Mouse (Mus musculus) cerebellum, adult 2 months (tissue): Measurements from ENCODE around the gene Carns1. TPM values are rescaled to one million over a fixed set of nuclear protein-coding genes. Genes with fewer than 3 reads are reported as not detected.

Source experiments
- DNase-seq, 2 experiments: peaks; one replicate each; pipeline ENCODE4 v3.0.0; 2021
- H3K27ac ChIP-seq: fragments of 200-500 bp; 2 replicates; pipeline ENCODE4 v1.5.1; 2012; ENCODE audit warnings: low read length, control low read depth, inconsistent platforms; ENCODE audit not compliant: insufficient read depth
- H3K27me3 ChIP-seq: fragments of 200-500 bp; 2 replicates; pipeline ENCODE4 v1.6.1; 2012; ENCODE audit warnings: inconsistent platforms, mild to moderate bottlenecking, low read length, moderate library complexity; ENCODE audit not compliant: control insufficient read depth, insufficient read depth
- H3K4me1 ChIP-seq: fragments of 200-500 bp; 2 replicates; pipeline ENCODE4 v1.6.1; 2011; ENCODE audit warnings: low read length; ENCODE audit not compliant: control insufficient read depth, insufficient read depth
- H3K4me3 ChIP-seq: fragments of 200-500 bp; replicated peaks from 2 replicates; pipeline ENCODE3; 2011; ENCODE audit warnings: mild to moderate bottlenecking, low read depth, low read length, control low read depth; ENCODE audit not compliant: insufficient read depth
- CTCF ChIP-seq: fragments of 200-500 bp; IDR thresholded peaks from 2 replicates; pipeline ENCODE4 v1.5.1; 2011; ENCODE audit warnings: low read depth, mild to moderate bottlenecking, control low read depth, low read length, moderate library complexity, borderline replicate concordance; ENCODE audit not compliant: insufficient read depth
- POLR2A ChIP-seq: fragments of 200-500 bp; IDR thresholded peaks from 2 replicates; pipeline ENCODE4 v1.6.1; 2011; ENCODE audit warnings: low read length, control low read depth, borderline replicate concordance; ENCODE audit not compliant: insufficient read depth
- WGBS: fragments of 180-500 bp; shearing (Covaris S2); methylation state at CpG from one replicate; pipeline ENCODE4 v1.1.7; 2018; 5-methylcytosine and 5-hydroxymethylcytosine counted together
- polyA plus RNA-seq: library from polyadenylated mRNA; depleted of rRNA; stranded (reverse); fragments of >200 nt; gene quantifications from 2 replicates; pipeline ENCODE4 v1.2.3, GENCODE M21; 2012

Carns1 gene
- polyA plus RNA-seq, 1 experiment = 31.2 TPM

DNA sequence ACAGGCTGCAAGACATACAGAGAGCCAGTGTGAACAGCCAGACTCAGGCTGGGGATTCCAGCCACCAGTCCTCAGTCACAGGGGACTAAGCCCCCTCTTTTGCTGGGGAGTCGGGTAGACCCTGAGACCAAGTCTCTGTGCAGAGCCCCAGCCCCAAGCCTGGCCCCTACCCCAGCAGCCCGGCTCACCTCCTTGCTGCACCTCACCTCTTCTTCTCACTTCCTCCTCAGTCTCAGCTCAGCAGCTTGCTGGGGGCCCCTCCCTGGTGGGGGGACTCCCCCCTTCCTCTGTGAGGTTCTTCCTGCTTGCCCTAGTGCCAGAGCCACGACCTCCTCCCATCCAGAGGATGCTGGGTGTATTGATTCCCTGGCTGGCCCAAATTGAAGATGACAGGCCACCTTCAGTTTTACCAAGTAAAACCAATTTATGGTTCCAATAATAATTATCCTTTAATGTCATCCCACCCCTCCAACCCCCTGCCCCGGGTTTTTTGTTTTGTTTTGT is 15.6 kb upstream of the Carns1 start, which contains the start of gene Tbc1d10c:
Gene Tbc1d10c (minus strand): TSS at position 454 of the 504 bp plus-strand sequence.
- H3K27ac ChIP-seq = peak within 1 kb of the TSS; percentile 49
- H3K4me3 ChIP-seq = peak within 1 kb of the TSS; percentile 95
- no peak for DNase-seq
- no peaks in the 10 kb centered on the region for H3K27me3 ChIP-seq
- TF ChIP-seq POLR2A (no peak), CTCF (no peak)
- peaks cover 26% of the 10 kb centered on the region for H3K4me1 ChIP-seq
- WGBS = 77% methylated on average over 4 of the region's 4 CpGs

DNA sequence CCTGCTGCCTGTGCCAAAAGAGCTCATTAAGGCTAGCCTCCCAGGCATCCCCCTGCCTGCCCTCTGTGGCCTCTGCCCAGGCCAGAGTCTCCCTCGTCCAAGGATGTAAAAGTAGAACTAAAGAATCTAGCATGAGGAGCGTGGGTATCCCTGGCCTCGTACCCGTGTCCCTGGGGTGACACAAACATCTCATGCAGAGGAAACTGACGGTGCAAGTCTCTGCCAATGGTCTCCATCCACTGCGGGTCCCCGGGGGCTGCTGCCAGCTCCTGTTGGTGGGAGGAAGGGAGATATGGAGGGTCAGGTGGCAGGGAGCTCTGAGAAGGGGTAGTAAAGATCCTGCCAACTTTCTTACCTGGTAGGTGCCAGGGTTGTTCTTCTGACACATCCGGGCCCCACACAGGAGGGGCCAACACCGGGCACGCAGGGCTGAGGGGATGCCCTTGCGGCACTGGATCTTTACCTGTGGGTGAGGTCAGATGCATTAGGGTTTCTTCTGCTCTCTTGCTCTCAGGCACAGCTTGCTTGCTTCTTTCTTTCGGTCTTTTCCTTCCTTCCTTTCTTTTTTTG is 13.9 kb upstream of the Carns1 start:
- Histone ChIP-seq H3K27ac (no peak overlapping the region), H3K4me1 (peaks cover 9% of the 10 kb centered on the region), H3K27me3 (no peaks in the 10 kb centered on the region), H3K4me3 (no peak overlapping the region)
- TF ChIP-seq POLR2A = no peak
- TF ChIP-seq CTCF = no peak
- DNase-seq = no peak
- 81% methylated on average over 12 of the region's 12 CpGs for WGBS

DNA sequence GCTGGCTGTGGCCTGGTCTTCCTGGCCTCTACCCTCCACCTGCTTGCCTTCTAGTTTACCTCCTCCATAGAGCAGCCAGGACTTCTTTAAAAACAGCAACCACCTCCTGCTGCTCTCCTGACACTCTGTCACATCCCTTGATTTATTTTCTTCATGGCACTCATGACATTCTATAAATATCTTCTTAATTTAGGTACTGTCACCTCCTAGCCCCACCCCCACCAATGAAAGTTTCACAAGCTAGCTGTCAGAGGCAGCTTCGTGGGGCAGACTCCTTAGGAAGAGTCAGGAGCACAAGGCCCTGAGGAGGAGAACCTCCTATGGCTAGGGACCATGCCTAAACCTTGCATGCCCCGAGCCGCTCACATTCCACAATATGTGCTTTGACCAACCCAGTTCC is 12.0 kb upstream of the Carns1 start:
- WGBS = 71% methylated on average over 3 of the region's 3 CpGs

DNA sequence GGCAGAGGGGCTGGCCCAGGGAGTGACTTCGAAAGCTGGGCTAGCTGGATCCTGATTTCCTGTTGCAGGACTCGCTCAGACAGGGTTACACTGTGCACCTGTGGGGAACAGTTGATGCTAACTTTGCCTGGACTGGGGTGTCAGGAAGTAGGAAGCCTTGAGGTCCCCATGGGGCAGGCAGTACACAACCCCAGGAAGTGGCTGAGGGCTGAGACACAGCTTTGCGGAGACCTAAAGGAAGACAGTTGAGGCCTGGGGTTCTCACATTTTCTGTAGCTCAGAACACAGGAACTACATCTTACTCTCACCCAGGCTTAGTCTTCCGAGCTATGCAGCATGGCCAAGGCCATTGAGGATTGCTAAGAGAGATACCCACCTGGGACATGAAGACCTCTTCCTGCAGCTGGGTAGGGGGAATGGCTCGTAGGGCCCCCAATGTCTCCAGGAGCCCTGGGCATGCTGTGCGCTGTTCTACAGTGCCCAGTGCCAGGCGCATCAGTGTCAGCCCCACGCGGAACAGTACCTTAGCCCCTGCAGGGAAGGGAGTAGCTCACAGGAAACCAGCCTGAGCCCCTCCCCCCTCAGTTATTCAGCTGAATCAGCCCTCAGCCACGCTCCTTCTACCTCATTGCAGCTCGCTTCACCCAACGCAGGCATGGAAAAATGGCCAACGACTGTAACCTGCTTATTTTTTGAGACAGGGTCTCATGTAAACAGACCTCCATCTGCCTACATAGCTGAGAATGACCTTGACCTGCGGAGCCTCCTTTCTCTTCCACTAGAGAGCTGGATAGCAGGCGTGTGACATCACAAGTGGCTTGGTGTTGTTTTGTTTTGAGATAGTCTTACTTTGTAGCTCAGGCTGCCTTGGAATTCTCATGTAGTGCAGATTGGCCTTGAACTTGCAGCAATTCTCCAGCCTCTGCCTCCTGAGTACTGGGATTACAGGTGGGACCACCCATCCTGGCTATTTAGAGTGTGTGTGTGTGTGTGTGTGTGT is 10.0 kb upstream of the Carns1 start:
- TF ChIP-seq CTCF (no peak), POLR2A (no peak)
- WGBS = 63% methylated on average over 15 of the region's 15 CpGs
- Histone ChIP-seq H3K4me3 (no peak overlapping the region), H3K4me1 (no peaks in the 10 kb centered on the region), H3K27me3 (no peaks in the 10 kb centered on the region), H3K27ac (no peak overlapping the region)
- DNase-seq = no peak

More for the DNA sequence above, 12.0 kb upstream of the Carns1 start:
- Histone ChIP-seq H3K4me3 (no peak overlapping the region), H3K4me1 (no peaks in the 10 kb centered on the region; the same call in 1 of the 2 replicates), H3K27me3 (no peaks in the 10 kb centered on the region), H3K27ac (no peak overlapping the region)
- no peak for DNase-seq
- no peak for TF ChIP-seq CTCF
- TF ChIP-seq POLR2A = no peak

DNA sequence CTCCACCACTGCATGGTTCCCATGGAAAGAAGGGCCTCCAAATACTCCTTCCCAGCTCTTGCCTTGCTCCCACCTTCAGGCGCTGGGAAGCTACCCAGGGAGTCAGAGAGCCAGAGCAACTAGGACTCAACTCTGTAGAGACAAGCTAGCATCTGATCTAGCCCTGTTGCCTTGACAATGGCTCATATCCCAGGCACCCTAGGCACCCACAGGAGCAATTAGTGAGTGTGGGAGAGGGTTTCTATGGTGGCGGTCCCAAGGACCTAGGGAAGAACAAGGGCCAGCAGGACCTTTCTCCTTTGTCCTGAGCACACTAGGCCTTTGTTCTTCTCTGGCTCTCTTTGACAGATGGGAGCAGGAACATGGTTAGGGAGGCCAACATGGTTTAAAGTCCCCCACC is 8.4 kb upstream of the Carns1 start:
- WGBS = 70% methylated on average over 2 of the region's 2 CpGs
- DNase-seq = no peak
- no peak overlapping the region for H3K4me3 ChIP-seq
- TF ChIP-seq CTCF (no peak), POLR2A (no peak)
- H3K4me1 ChIP-seq = no peaks in the 10 kb centered on the region
- peak overlapping the region; percentile 74; the same call in 1 of the 2 replicates for H3K27ac ChIP-seq
- no peaks in the 10 kb centered on the region for H3K27me3 ChIP-seq

DNA sequence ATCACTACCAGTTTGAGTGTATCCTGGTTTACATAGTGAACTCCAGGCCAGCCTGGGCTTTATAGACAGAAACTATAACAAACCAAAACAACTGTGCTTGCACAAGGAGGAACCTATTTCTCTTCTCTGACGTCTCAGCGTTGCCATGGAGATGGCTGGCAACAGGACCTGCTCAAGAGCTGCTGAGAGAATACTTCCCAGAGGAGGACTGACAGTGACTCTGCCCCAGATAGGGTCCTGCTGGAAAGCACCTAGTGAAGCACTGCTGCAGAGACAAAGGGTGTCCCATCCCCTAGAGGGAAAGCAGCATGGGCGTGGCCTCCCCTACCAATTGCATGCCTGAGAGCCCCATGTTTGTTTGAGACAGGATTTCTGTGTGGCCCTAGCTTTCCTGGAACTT is 6.6 kb upstream of the Carns1 start:
- Histone ChIP-seq H3K4me3 (no peak overlapping the region), H3K27ac (no peak overlapping the region), H3K4me1 (no peaks in the 10 kb centered on the region), H3K27me3 (no peaks in the 10 kb centered on the region)
- TF ChIP-seq CTCF (no peak), POLR2A (no peak)
- no peak for DNase-seq
- 46% methylated on average over 3 of the region's 3 CpGs for WGBS

DNA sequence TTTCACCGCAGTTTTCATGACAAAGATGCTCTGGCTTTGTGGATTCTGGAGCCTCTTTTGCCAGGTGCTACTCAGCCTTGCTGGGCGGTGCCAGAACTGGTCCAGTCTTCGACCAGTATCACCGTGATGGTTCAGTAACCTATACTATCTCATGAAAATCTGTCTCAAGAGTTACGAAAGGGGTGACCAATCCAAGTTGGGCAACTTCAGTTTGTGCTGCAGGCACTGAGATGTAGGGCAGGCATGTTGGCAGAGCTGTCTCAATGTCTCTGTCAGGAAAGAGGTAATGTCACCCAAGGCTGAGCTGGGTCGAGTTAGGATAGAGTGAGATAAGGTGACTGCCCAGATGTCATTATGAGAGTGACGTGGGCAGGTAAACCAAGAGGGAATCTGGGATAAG is 5.1 kb upstream of the Carns1 start:
- TF ChIP-seq CTCF = no peak
- no peak for TF ChIP-seq POLR2A
- Histone ChIP-seq H3K27me3 (no peaks in the 10 kb centered on the region), H3K4me3 (no peak overlapping the region), H3K4me1 (no peaks in the 10 kb centered on the region; the same call in 1 of the 2 replicates), H3K27ac (no peak overlapping the region)
- DNase-seq = no peak
- 90% methylated on average over 7 of the region's 7 CpGs for WGBS
